Mouse (Mus musculus) inflammation-experienced regulatory T-cells, adult 6 months (primary cell): ENCODE measurements around the gene Mink1. TPM values are rescaled to one million over a fixed set of nuclear protein-coding genes. Genes with fewer than 3 reads are reported as not detected.
"Not testable (repeated sequence)": the region's sequence is repeated elsewhere in the genome, so short reads cannot be mapped to it uniquely, and the experiment has no call there.

Experiments
- ATAC-seq: one replicate; pipeline ENCODE4 v1.8.0; 2017
- polyA plus RNA-seq, 3 experiments: library from polyadenylated mRNA; unstranded; fragments of 100-300 nt; shearing (Covaris generic); gene quantifications; one replicate each; pipeline ENCODE4 v1.2.1; 2017

Gene Mink1
- polyA plus RNA-seq, 3 experiments from 2014 or later = 6.2 to 11.8 (median 9.2) TPM

- ATAC-seq = no peak
Measured at GRCm38 (mm10) chr11:70561937-70562286, 769 bp upstream of the Mink1 start.

- ATAC-seq = no peak
Measured at GRCm38 (mm10) chr11:70562995-70563469, 351 bp downstream of the Mink1 start.

GRCm38 (mm10) chr11:70563470-70564275 is 992 bp downstream of the Mink1 start:
- peak; percentile 54 for ATAC-seq

- no peak for ATAC-seq
Measured at GRCm38 (mm10) chr11:70564276-70564873, 1.7 kb downstream of the Mink1 start.

- ATAC-seq = no peak
Measured at GRCm38 (mm10) chr11:70566586-70566985, 3.9 kb downstream of the Mink1 start.

- not testable (repeated sequence) for ATAC-seq
Measured at GRCm38 (mm10) chr11:70570614-70571013, 7.9 kb downstream of the Mink1 start.

GRCm38 (mm10) chr11:70571641-70572040 is 9.0 kb downstream of the Mink1 start:
- no peak for ATAC-seq

GRCm38 (mm10) chr11:70572348-70572902 is 9.7 kb downstream of the Mink1 start:
- no peak for ATAC-seq

- no peak for ATAC-seq
Measured at GRCm38 (mm10) chr11:70573872-70574271, 11.2 kb downstream of the Mink1 start.

- ATAC-seq = no peak
Measured at GRCm38 (mm10) chr11:70577201-70577600, 14.5 kb downstream of the Mink1 start.

- ATAC-seq = no peak
Measured at GRCm38 (mm10) chr11:70578962-70579361, 16.3 kb downstream of the Mink1 start.

GRCm38 (mm10) chr11:70579710-70580357 is 17.2 kb downstream of the Mink1 start:
- peak; percentile 54 for ATAC-seq

- peak; percentile 7 for ATAC-seq
Measured at GRCm38 (mm10) chr11:70580358-70580720, 17.7 kb downstream of the Mink1 start.

- peak; percentile 88 for ATAC-seq
Measured at GRCm38 (mm10) chr11:70580921-70581320, 18.2 kb downstream of the Mink1 start.

- no peak for ATAC-seq
Measured at GRCm38 (mm10) chr11:70582196-70582595, 19.5 kb downstream of the Mink1 start.

- no peak for ATAC-seq
Measured at GRCm38 (mm10) chr11:70583022-70583714, 20.5 kb downstream of the Mink1 start.

- no peak for ATAC-seq
Measured at GRCm38 (mm10) chr11:70583775-70584174, 21.1 kb downstream of the Mink1 start.

- ATAC-seq = no peak
Measured at GRCm38 (mm10) chr11:70585457-70585856, 22.8 kb downstream of the Mink1 start.

- no peak for ATAC-seq
Measured at GRCm38 (mm10) chr11:70586261-70586660, 23.6 kb downstream of the Mink1 start.

GRCm38 (mm10) chr11:70586954-70587353 is 24.3 kb downstream of the Mink1 start:
- ATAC-seq = no peak

GRCm38 (mm10) chr11:70591733-70592132 is 29.1 kb downstream of the Mink1 start:
- no peak for ATAC-seq

- peak; percentile 77 for ATAC-seq
Measured at GRCm38 (mm10) chr11:70594253-70594989, 31.7 kb downstream of the Mink1 start.
